Mouse (Mus musculus): ENCODE results near the gene E330009J07Rik.
A peak's percentile ranks its signal among the peaks of the same experiment; 100 is the strongest.

Gene E330009J07Rik

GRCm38 (mm10) chr6:40436047-40436483 lies at the start of gene E330009J07Rik:
Gene E330009J07Rik, minus strand, starts transcription at chr6:40436135.
- DNase-seq (ENCODE audit: low spot score in 2 of 2) = peak; percentile 56 to 81

- DNase-seq (ENCODE audit: low spot score in 2 of 2) = no peak
These were observed 46.4 kb upstream of the E330009J07Rik start for GRCm38 (mm10) chr6:40482318-40482717.

- no peak for DNase-seq (ENCODE audit: low spot score in 2 of 2)
These were observed 43.8 kb upstream of the E330009J07Rik start for GRCm38 (mm10) chr6:40479705-40480104.

- DNase-seq (ENCODE audit: low spot score in 2 of 2) = no peak
These were observed 40.2 kb upstream of the E330009J07Rik start for GRCm38 (mm10) chr6:40476132-40476531.

GRCm38 (mm10) chr6:40471720-40472010 lies 35.7 kb upstream of the E330009J07Rik start:
- DNase-seq (ENCODE audit: low spot score in 2 of 2) = peak in 1 of 2 experiments; percentile 13

GRCm38 (mm10) chr6:40470916-40471719 lies 35.2 kb upstream of the E330009J07Rik start, which contains the start of gene Ssbp1:
Gene Ssbp1, plus strand, starts transcription at chr6:40471352.
- DNase-seq (ENCODE audit: low spot score in 2 of 2) = peak; percentile 79 to 91

- peak in 1 of 2 experiments; percentile 31 for DNase-seq (ENCODE audit: low spot score in 2 of 2)
These were observed 29.8 kb upstream of the E330009J07Rik start for GRCm38 (mm10) chr6:40465710-40466109.

- DNase-seq (ENCODE audit: low spot score in 2 of 2) = no peak
These were observed 18.6 kb upstream of the E330009J07Rik start for GRCm38 (mm10) chr6:40454436-40455041.

GRCm38 (mm10) chr6:40448626-40449025 lies 12.7 kb upstream of the E330009J07Rik start:
- DNase-seq (ENCODE audit: low spot score in 2 of 2) = no peak

- DNase-seq (ENCODE audit: low spot score in 2 of 2) = no peak
These were observed 7.5 kb upstream of the E330009J07Rik start for GRCm38 (mm10) chr6:40443281-40443928.

GRCm38 (mm10) chr6:40441755-40442154 lies 5.8 kb upstream of the E330009J07Rik start:
- no peak for DNase-seq (ENCODE audit: low spot score in 2 of 2)

- DNase-seq (ENCODE audit: low spot score in 2 of 2) = no peak
These were observed 5.3 kb upstream of the E330009J07Rik start for GRCm38 (mm10) chr6:40441276-40441675.

- no peak for DNase-seq (ENCODE audit: low spot score in 2 of 2)
These were observed 3.8 kb upstream of the E330009J07Rik start for GRCm38 (mm10) chr6:40439731-40440130.

GRCm38 (mm10) chr6:40438936-40439335 lies 3.0 kb upstream of the E330009J07Rik start, which contains the start of gene Wee2:
Gene Wee2, plus strand, starts transcription at chr6:40439088.
- no peak for DNase-seq (ENCODE audit: low spot score in 2 of 2)

GRCm38 (mm10) chr6:40435151-40436046 lies 536 bp downstream of the E330009J07Rik start:
- peak in 1 of 2 experiments; percentile 31 for DNase-seq (ENCODE audit: low spot score in 2 of 2)

- no peak for DNase-seq (ENCODE audit: low spot score in 2 of 2)
These were observed 1.2 kb downstream of the E330009J07Rik start for GRCm38 (mm10) chr6:40434697-40435096.

- DNase-seq (ENCODE audit: low spot score in 2 of 2) = no peak
These were observed 3.3 kb downstream of the E330009J07Rik start for GRCm38 (mm10) chr6:40432346-40433275.

- DNase-seq (ENCODE audit: low spot score in 2 of 2) = no peak
These were observed 4.1 kb downstream of the E330009J07Rik start for GRCm38 (mm10) chr6:40431812-40432211.

GRCm38 (mm10) chr6:40431356-40431755 lies 4.6 kb downstream of the E330009J07Rik start:
- no peak for DNase-seq (ENCODE audit: low spot score in 2 of 2)

GRCm38 (mm10) chr6:40430878-40431277 lies 5.1 kb downstream of the E330009J07Rik start:
- no peak for DNase-seq (ENCODE audit: low spot score in 2 of 2)
